Mouse (Mus musculus) mammary gland, adult 2 months (tissue): ENCODE measurements around the gene Dmc1. TPM values are rescaled to one million over a fixed set of nuclear protein-coding genes. Genes with fewer than 3 reads are reported as not detected.

Experiments used
- polyA plus RNA-seq: library from polyadenylated mRNA; depleted of rRNA; stranded (reverse); fragments of >200 nt; gene quantifications from 2 replicates; pipeline ENCODE4 v1.2.3, GENCODE M21; 2012; ENCODE audit warnings: low replicate concordance; rRNA removed

The Dmc1 gene
- 0.30 TPM in 1 of 2 replicates, not detected in the other for polyA plus RNA-seq

GRCm38 (mm10) chr15:79604990-79605665 is at the start of gene Dmc1:
Dmc1 (minus strand) TSS chr15:79605109.

GRCm38 (mm10) chr15:79546410-79547288 is 58.3 kb downstream of the Dmc1 start, which contains the start of gene Ddx17:
Ddx17 (minus strand) TSS chr15:79546741.

GRCm38 (mm10) chr15:79516171-79517096 is 88.5 kb downstream of the Dmc1 start, which contains the start of gene Kdelr3:
Kdelr3 (plus strand) TSS chr15:79516411.

Other genes with a start within 250 kb of the Dmc1 start
- gene Tmem184b, start 201.5 kb downstream of the Dmc1 start, polyA plus RNA-seq, result 174 and 318 TPM in 2 replicates
- gene Csnk1e, start 149.5 kb downstream of the Dmc1 start, polyA plus RNA-seq, result 54.3 and 68.8 TPM in 2 replicates
- 0.04 and 0.10 TPM in 2 replicates for gene Kcnj4, start 99.9 kb downstream of the Dmc1 start, polyA plus RNA-seq
- 21.8 and 42.2 TPM in 2 replicates for gene Kdelr3, start 88.7 kb downstream of the Dmc1 start, polyA plus RNA-seq
- 255 and 343 TPM in 2 replicates for gene Ddx17, start 58.4 kb downstream of the Dmc1 start, polyA plus RNA-seq
- gene Fam227a, start 53.8 kb upstream of the Dmc1 start, polyA plus RNA-seq, result 0.86 and 1.7 TPM in 2 replicates
- 5.3 and 5.6 TPM in 2 replicates for gene Cby1, start 54.1 kb upstream of the Dmc1 start, polyA plus RNA-seq
- 21.5 and 56.9 TPM in 2 replicates for gene Tomm22, start 65.8 kb upstream of the Dmc1 start, polyA plus RNA-seq
- gene Josd1, start 82.8 kb upstream of the Dmc1 start, polyA plus RNA-seq, result 34.1 and 38.1 TPM in 2 replicates
- gene Gtpbp1, start 85.7 kb upstream of the Dmc1 start, polyA plus RNA-seq, result 49.1 and 53.4 TPM in 2 replicates
- gene Sun2, start 137.4 kb upstream of the Dmc1 start, polyA plus RNA-seq, result 116 and 155 TPM in 2 replicates
- 31.8 and 32.2 TPM in 2 replicates for gene Dnal4, start 172.7 kb upstream of the Dmc1 start, polyA plus RNA-seq
- gene Nptxr, start 199.7 kb upstream of the Dmc1 start, polyA plus RNA-seq, result 1.1 and 1.6 TPM in 2 replicates
- 2.5 TPM in 1 of 2 replicates, not detected in the other for gene Npcd, start 229.1 kb upstream of the Dmc1 start, polyA plus RNA-seq
- gene Cbx6, start 229.6 kb upstream of the Dmc1 start, polyA plus RNA-seq, result 50.6 and 89.8 TPM in 2 replicates